ENCODE assay signal across 8 mouse cellular contexts in the genomic region with DNA sequence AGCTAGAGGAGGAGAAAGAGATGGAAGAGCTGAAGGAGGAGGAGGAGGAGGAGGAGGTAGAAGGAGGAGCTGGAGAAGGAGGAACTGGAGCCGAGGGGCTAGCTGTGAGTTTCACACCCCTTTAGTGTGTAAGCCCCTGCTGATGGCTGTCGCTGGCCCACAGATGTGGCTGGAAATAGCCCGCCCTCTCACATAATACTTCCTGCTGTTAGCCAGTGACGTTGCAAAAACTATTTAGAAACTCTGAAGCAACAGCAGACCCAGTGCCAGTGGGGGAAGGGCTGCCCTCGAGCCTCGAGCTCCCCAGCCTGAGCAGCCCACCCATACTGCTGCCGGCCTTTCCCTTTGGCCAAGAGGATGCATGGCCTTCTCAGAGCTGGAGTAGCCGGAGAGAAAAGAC. TPM values are rescaled to one million over a fixed set of nuclear protein-coding genes. Genes with fewer than 3 reads are reported as not detected.
A peak's percentile ranks its signal among the peaks of the same experiment; 100 is the strongest.
DNase-seq lines count a peak whose midpoint lies in the region; ATAC-seq and TF ChIP-seq lines count a peak whose summit lies in the region.

No protein-coding gene starts in this region.

- peak overlapping the region; percentile 66 for H3K27ac ChIP-seq in hindbrain, embryonic 10.5 days
- H3K27ac ChIP-seq in hindbrain, postnatal 0 days = no peak overlapping the region
- peak overlapping the region; percentile 13; the same call in 1 of the 2 replicates for H3K27ac ChIP-seq in brown adipose tissue, adult 24 weeks (replicated peaks; ENCODE audit: low read depth, low read length)
- 0 out of 2 replicates have a peak overlapping the region, but pooled peaks have one; percentile 19 for H3K27ac ChIP-seq in intestine, embryonic 16.5 days (ENCODE audit: low read length)

- no peaks in the 10 kb centered on the region for H3K36me3 ChIP-seq in hindbrain, embryonic 10.5 days
- H3K36me3 ChIP-seq in hindbrain, postnatal 0 days (ENCODE audit: insufficient read depth, low read length) = no peaks in the 10 kb centered on the region
- no peaks in the 10 kb centered on the region for H3K36me3 ChIP-seq in intestine, embryonic 16.5 days (ENCODE audit: control insufficient read depth, insufficient read depth, low read length)

- H3K4me3 ChIP-seq in hindbrain, embryonic 10.5 days = no peak overlapping the region
- no peak overlapping the region for H3K4me3 ChIP-seq in hindbrain, postnatal 0 days (ENCODE audit: low read length)
- H3K4me3 ChIP-seq in brown adipose tissue, adult 24 weeks (ENCODE audit: insufficient read depth, low read depth, low read length) = no peak overlapping the region
- no peak overlapping the region for H3K4me3 ChIP-seq in intestine, embryonic 16.5 days (ENCODE audit: low read length)

- H3K9me3 ChIP-seq in hindbrain, embryonic 10.5 days = no peaks in the 10 kb centered on the region
- H3K9me3 ChIP-seq in hindbrain, postnatal 0 days (ENCODE audit: low read length) = no peaks in the 10 kb centered on the region
- no peaks in the 10 kb centered on the region for H3K9me3 ChIP-seq in intestine, embryonic 16.5 days (ENCODE audit: control insufficient read depth, low read length)

- TF ChIP-seq CTCF in hindbrain, postnatal 0 days (IDR thresholded peaks at IDR 0.05; ENCODE audit: low read depth) = no peak

- H3K9ac ChIP-seq in hindbrain, postnatal 0 days (replicated peaks; ENCODE audit: low read length) = no peak overlapping the region
- peak overlapping the region; percentile 49; the same call in 1 of the 2 replicates for H3K9ac ChIP-seq in intestine, embryonic 16.5 days (ENCODE audit: low read depth, low read length)

- H3K27me3 ChIP-seq in hindbrain, embryonic 10.5 days (ENCODE audit: insufficient read depth, poor library complexity, severe bottlenecking) = peaks cover 8% of the 10 kb centered on the region
- H3K27me3 ChIP-seq in hindbrain, postnatal 0 days (ENCODE audit: insufficient read depth, low read length) = no peaks in the 10 kb centered on the region
- H3K27me3 ChIP-seq in intestine, embryonic 16.5 days (replicated peaks; ENCODE audit: control insufficient read depth, insufficient read depth, low read length) = no peaks in the 10 kb centered on the region

- peak; percentile 22 for DNase-seq in hindbrain, embryonic 10.5 days (ENCODE audit: low spot score)
- no peak for DNase-seq in hindbrain, postnatal 0 days (ENCODE audit: low spot score)
- no peak for DNase-seq in urinary bladder, postnatal 14 days (ENCODE audit: low spot score)
- DNase-seq in thymus, adult 18-20 months = no peak
- DNase-seq in cerebellum, adult 18-20 months = no peak

- H3K4me2 ChIP-seq in hindbrain, postnatal 0 days (ENCODE audit: low read depth, low read length) = no peak overlapping the region
- no peak overlapping the region; the same call in 1 of the 2 replicates for H3K4me2 ChIP-seq in intestine, embryonic 16.5 days (ENCODE audit: low read depth, low read length)

- peaks cover 66% of the 10 kb centered on the region for H3K4me1 ChIP-seq in hindbrain, embryonic 10.5 days (replicated peaks)
- peaks cover 22% of the 10 kb centered on the region for H3K4me1 ChIP-seq in hindbrain, postnatal 0 days (ENCODE audit: insufficient read depth, low read length)
- H3K4me1 ChIP-seq in brown adipose tissue, adult 24 weeks (ENCODE audit: control insufficient read depth, insufficient read depth, insufficient read length, low read length) = peaks cover 31% of the 10 kb centered on the region
- H3K4me1 ChIP-seq in intestine, embryonic 16.5 days (ENCODE audit: control insufficient read depth, insufficient read depth, low read length) = peaks cover 40% of the 10 kb centered on the region

- WGBS in hindbrain, embryonic 10.5 days = 39% methylated on average over 8 of the region's 8 CpGs
- 29% methylated on average over 8 of the region's 8 CpGs for WGBS in hindbrain, postnatal 0 days
- 29% methylated on average over 8 of the region's 8 CpGs for WGBS in intestine, embryonic 16.5 days

- no peak for ATAC-seq in hindbrain, postnatal 0 days
- no peak for ATAC-seq in intestine, embryonic 16.5 days
- ATAC-seq in megakaryocyte, adult 5-6 weeks (ENCODE audit: poor library complexity, severe bottlenecking) = peak; percentile 49

RNA-seq across cellular contexts. Expression of gene Chst12, which starts 3.3 kb away (rescaled TPM):
- 15.7 and 18.8 TPM in 2 replicates for polyA plus RNA-seq in hindbrain, embryonic 10.5 days (2016; fragmentation: Nextera tagmentation; extraction: Ambion mirVana)
- 9.8 and 22.7 TPM in 2 replicates for total RNA-seq in hindbrain, postnatal 0 days (2014; rRNA removed)
- polyA plus RNA-seq in hindbrain, postnatal 0 days (2015; fragmentation: Nextera tagmentation; extraction: Ambion mirVana) = 19.1 and 22.0 TPM in 2 replicates
- polyA plus RNA-seq in brown adipose tissue, adult 24 weeks (2012; ENCODE audit: insufficient read depth, insufficient read length, missing spikeins) = 11.4 and 23.1 TPM in 2 replicates
- polyA plus RNA-seq in intestine, embryonic 16.5 days (2015; fragmentation: Nextera tagmentation; extraction: Ambion mirVana) = 19.9 and 21.0 TPM in 2 replicates
- total RNA-seq in megakaryocyte, adult 5-6 weeks (2015) = 89.4 and 92.0 TPM in 2 replicates
- total RNA-seq in megakaryocyte, adult 5-6 weeks (2017) = 41.7 and 44.5 TPM in 2 replicates

RNA-seq across cellular contexts. Expression of gene Grifin, which starts 56.2 kb away (rescaled TPM):
- not detected in 2 replicates for polyA plus RNA-seq in hindbrain, embryonic 10.5 days (2016; fragmentation: Nextera tagmentation; extraction: Ambion mirVana)
- total RNA-seq in hindbrain, postnatal 0 days (2014; rRNA removed) = not detected in 2 replicates
- 0.25 and 0.32 TPM in 2 replicates for polyA plus RNA-seq in hindbrain, postnatal 0 days (2015; fragmentation: Nextera tagmentation; extraction: Ambion mirVana)
- not detected in 2 replicates for polyA plus RNA-seq in brown adipose tissue, adult 24 weeks (2012; ENCODE audit: insufficient read depth, insufficient read length, missing spikeins)
- polyA plus RNA-seq in intestine, embryonic 16.5 days (2015; fragmentation: Nextera tagmentation; extraction: Ambion mirVana) = 0.70 and 0.80 TPM in 2 replicates
- not detected in 2 replicates for total RNA-seq in megakaryocyte, adult 5-6 weeks (2015)
- total RNA-seq in megakaryocyte, adult 5-6 weeks (2017) = not detected in 2 replicates
